Mouse (Mus musculus) lung, postnatal 10 days (tissue): ENCODE data around the gene Ano6.
A peak's percentile ranks its signal among the peaks of the same experiment; 100 is the strongest.

ENCODE experiments used
- DNase-seq: peaks from one replicate; pipeline ENCODE4 v3.0.0; 2021

The Ano6 gene

DNA sequence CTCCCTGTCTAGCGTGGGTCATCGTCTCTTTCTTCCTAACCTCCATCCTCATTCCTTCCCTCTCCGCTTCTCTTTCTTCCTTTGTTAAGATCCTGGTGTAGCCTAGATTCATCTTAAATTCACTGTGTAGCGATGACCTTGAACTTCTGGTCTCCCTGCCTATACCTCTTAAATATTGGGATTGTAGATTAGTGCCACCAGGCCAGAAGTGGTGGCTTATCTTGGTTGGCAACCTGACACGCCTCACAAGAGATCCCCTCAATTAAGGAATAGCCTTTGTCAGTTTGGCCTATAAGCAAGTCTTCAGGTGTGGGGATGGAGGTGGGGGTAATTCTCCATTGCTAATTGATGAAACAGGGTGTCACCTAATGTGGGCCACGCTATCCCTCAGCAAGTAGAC lies 107.8 kb downstream of the Ano6 start:
- no peak for DNase-seq

DNA sequence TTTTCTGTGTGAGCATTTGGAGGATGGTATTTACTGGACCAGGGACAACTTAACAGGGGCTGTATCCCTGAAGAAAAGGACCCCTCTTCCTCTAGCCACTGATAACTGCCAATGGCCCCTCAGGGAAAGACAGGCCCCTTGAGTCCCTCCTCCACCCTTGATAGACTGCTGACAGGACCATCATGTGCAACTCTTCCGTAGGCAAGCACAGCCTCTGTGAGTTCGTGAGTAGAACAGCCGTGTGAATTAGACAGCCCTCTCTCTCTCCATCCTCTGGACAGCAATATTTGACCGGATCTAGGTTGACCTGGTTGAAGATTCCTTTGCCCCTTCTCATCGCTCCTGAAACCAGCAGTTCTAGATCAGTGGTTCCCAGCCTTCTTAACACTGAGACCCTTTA lies 111.8 kb downstream of the Ano6 start:
- no peak for DNase-seq

DNA sequence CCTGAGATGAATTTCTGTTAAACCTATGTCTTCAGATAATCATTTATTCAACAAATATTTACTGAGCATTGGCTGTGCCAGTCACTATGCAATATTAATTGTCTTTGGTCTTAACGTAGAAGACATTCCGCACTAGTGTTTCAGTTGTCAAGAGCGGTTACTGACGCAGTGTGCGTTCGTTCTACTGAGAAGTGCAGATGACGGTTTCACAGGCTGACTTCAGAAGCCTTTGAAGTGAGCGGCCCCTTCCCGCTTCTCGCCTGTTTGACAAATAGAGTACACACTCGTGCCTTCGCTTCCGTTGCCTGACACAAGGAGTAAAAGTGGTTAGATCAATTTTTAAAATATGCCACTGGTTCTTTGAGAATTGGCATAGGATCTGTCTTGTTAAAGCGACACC lies 113.6 kb downstream of the Ano6 start:
- no peak for DNase-seq

DNA sequence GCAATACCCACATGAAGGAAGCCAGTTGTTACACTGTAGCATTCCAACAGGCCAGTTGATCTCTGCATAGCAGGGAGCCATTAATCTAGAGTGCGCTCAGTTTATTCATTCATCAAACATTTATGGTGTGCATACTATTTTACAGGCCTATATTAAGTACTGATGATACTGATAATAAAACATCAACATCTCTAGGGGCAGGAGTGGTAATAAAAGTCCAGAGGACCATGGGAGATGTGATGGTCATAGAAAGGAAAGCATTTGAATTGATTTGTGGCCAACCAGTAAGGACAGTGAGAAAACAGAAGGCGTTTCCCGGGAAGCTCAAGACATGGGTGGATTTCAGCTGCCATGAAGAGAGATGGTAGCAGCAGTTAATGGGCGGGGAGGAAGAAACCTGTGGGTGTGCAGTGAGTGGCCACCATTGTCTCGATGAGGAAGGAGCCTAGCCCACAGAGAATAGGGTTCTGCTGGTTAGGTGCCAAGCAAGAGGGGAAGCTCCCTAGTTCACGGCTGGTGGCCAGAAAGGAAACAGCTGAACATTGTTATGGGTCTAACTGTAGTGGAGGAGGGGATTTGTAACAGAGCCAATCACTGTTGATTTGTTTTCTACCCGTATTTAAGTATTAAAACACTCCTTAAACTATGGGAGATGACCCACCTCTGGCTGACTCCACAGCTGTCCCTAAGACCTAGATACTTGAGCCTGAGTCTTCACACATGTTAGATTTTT lies 115.5 kb downstream of the Ano6 start:
- peak; percentile 91 for DNase-seq

DNA sequence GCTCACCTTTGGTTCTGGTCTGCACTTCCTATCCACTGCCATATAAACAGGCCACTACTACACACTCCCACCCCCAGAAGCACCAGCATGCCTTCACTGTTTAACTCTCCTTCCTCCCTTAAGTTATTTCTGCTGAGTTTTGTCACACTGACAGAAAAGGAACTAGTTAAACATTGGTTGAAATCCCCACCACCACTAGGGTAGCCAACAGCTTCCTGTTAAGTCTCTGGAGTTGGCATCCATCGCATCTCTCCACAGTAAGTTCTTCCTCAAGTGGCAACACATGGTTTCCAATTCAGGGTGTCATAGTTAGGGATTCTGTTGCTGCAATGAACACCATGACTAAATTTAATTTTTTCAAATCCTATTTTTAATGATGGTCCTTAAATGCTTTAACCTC lies 116.2 kb downstream of the Ano6 start:
- DNase-seq, result no peak

DNA sequence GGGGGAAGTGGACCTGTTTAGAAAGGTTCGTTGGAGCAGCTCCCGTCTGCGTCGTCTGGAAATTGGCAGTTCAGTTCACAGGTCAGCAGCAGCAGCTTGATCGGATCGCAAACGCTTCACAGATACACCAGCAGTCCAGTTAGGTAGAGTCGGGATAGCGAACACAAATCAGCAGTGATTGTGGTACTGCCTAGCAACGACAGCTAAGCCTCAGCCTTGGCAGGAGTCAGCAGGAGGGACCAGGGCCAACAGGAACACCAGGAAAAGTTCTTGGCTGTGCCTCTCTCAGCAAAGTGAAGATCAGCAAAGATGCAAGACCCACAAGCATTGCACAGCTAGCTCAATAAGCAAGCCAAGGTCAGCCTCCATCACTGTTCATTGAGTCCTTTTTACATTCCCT lies 116.7 kb downstream of the Ano6 start:
- peak; percentile 87 for DNase-seq

DNA sequence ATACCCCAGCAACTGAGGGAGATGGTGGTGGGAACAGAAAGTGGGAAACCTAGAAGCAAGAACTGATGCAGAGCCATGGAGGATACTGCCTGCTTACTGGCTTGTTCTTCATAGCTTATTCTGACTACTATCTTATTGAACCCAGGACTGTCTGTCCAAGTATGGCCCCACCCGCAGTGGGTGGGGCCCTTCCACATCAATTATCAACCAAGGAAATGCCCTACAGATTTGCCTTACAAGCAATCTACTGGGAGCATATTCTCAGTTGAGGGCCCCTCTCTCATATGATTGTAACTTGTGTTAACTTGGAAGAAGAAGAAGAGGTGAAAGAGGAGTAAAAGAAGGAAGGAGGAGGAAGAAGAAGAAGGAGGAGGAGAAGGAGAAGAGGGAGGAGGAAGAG lies 117.3 kb downstream of the Ano6 start:
- no peak for DNase-seq

DNA sequence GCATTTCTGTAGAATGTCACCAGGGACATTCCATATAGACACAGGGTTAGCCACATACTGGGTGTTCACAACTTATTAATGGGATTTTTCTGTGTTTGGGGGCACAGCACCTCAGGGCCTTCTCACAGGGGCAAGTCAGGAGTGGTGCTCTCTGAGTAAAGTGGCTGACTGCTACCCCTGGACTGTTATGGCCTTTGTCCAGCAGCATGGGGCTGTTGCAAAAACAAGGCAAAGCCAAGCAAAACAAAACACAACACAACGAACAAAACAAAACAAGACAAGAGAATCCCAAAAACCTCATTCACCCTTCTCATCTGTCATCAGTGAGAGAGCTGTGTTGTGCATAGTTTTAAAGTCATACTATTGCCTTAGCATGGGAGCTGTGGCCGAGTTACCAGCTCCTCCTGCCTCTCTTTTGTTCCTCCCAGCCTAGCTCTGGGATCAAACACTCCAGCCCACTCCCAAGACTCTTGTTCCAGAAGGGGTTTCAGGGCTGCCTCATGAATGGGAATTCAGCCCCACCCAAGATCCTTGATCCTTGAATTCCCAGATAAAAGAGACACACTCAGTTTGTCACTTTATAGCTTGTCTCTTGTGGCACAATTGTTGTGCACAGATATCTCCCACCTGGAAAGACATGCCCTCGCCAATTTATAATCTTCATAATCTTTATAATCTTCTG lies 119.6 kb downstream of the Ano6 start:
- DNase-seq, result no peak

DNA sequence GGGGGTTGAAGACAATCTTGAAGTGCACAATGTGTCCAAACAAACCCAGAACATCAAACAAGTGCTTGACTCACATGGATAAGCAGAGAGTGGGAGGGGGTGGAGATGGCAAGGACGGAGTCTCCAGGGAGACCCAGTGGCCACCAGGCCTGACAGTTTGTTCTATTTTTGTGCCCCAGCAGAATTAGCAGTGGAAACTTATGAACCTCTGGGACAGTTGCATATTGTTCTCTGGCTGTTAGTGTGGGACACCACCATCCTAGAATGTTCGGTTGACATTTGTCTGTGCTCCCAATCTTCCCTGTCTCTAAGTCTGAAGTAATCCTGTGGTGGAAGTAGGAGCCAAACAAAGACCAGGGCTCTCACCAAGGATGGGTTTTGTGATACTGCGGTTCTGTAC lies 124.3 kb downstream of the Ano6 start:
- DNase-seq, result no peak

DNA sequence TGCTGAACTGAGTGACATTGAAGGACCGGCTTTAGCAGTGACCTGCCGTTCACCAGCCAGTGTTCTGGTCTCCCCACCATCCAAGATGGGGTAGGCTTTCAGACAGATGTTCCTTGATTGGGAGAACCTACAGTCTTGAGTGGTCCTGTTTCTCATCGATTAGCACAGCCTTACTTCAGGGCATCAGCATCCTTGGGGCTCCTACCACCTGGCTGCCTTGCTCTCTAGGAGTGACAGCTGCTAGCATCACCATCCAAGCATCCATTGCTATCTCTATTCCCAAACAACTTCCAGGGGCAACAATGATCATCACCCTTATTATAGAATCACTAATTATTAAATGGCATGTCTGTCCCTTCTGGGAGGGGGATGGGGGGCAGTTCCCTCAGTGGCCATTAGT lies 124.8 kb downstream of the Ano6 start:
- no peak for DNase-seq

DNA sequence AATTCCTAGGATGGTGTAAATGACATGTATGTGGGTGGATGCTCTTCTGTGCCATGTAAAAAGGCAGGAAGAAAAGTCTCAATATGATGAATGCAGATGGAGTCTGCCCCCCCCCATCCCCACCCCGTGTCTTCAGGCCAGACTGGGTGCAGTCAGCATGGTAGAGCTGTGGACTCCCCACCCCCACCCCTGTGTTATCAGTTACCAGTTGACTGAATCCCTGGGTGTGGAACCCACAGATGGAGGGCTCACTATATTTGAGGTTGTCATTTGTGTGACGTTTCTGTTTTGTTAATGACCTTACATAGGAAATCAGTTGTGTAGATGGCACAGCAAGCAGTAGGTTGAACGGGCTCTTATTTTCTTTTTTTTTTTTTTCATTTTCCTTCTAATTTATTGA lies 126.7 kb downstream of the Ano6 start:
- DNase-seq, result no peak

DNA sequence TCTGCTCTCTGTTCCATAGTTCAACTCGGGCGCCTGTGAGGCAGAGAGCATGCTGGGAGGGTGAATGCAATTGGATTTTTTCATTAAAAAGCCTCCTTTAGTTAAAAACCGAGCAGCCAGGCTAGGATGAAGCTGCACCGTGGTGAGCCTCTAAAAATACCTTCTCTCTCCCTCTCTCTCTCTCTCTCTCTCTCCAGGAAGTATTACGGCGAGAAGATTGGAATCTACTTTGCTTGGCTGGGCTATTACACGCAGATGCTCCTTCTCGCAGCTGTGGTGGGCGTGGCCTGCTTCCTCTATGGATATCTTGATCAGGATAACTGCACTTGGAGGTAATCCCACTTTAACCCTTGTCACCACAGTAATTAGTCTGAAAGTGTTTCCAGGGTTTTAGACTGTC lies 129.4 kb downstream of the Ano6 start:
- no peak for DNase-seq

DNA sequence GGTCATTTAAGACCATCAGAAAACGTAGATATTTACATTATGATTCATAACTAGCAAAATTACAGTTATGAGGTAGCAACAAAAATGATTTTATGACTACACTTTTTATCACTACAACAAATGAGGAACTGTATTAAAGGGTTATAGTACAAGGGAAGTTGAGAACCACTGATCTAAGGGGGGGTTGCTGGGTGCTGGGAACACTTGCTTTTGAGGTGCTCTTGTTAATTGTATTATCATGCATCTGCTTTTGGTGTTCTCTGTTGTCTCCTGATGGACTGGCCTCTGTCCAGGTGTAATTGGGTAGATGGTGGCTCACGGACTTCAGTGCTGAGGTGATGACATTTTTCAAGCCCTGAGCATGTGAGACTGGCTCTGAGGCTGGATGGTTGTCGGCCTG lies 130.4 kb downstream of the Ano6 start:
- no peak for DNase-seq

DNA sequence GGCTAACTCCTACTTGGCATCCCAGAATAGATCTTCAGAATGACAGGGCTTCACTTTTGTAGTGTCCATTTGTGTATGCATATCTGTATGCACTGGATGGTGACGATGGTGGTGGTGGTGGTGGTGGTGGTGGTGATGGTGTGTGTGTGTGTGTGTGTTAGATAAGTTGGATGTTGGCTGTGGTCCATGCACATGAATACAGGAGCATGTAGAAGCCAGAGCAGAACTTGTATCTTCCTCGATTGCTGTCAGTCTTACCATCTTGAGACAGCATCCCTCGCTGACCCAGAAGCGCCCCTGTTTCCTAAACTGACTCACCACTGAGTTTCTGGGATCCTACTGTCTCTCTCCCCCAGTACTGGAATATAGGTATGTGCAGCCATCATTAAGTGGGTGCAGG lies 131.0 kb downstream of the Ano6 start:
- DNase-seq, result no peak

DNA sequence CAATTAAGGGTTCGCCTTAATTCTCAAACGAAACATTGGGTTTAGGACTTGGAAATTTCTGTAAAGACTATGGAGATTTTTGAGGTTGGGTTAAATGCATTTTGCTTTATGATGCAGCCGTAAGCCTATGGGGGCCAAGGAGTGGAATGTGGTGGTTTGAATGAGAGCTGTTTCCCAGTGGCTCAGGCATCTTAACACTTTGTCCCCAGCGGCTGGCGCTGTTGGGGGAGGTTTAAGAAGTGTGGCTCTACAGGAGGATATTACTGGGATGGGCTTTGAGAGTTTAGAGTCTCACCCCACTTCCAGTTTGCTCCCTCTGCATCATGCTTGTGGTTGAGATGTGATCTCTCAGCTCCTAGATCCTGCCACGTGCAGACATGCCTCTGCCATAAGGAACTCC lies 131.9 kb downstream of the Ano6 start:
- DNase-seq, result no peak

DNA sequence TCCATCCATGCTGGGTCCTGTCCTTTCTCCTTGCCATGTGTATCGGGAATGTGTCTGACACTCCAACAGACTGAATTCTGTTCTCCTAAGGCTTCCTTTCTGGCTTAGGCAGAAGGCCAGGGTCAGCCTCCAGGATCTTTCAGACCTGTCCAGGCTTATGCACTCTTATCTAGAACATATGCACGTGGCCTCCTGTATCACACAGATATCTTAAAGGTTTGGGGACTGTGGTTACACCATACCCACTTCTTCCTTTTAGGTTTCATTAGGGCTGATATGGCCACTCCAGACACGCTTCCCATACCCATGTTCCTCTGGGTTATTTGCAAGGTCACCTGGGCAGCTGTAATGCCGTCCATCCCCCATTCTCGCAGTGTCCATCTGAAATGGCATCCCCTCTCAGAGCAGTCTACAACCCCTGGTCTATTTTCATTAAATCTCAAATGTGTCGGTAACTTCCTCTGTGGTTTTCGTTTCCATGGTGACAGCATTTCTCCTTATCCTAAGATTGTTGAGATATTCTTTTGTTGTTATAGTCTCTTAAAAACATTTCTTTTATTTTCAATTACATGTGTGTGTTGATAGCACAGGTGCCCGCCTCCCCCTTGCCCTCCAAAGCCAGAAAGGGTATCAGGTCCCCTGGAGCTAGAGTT lies 134.8 kb downstream of the Ano6 start:
- DNase-seq, result no peak

DNA sequence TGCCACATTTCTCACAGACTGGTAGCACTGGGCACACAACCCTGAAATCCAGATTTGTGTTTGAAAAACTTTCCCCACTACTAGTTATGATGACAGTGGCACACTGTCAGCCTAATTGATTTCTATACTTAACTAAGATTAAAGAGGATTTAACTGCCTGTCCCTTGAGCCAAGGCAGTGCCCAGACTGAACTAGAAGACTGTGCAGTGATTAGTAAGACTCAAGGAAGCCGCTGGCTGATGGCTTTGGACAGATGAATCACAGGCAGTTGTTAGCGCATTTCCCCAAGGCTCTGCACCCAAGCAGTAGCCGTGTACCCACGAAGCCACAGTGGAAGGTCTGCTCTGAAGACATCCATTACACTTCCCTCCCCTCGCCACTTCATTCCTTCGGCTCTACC lies 138.4 kb downstream of the Ano6 start:
- DNase-seq, result no peak

DNA sequence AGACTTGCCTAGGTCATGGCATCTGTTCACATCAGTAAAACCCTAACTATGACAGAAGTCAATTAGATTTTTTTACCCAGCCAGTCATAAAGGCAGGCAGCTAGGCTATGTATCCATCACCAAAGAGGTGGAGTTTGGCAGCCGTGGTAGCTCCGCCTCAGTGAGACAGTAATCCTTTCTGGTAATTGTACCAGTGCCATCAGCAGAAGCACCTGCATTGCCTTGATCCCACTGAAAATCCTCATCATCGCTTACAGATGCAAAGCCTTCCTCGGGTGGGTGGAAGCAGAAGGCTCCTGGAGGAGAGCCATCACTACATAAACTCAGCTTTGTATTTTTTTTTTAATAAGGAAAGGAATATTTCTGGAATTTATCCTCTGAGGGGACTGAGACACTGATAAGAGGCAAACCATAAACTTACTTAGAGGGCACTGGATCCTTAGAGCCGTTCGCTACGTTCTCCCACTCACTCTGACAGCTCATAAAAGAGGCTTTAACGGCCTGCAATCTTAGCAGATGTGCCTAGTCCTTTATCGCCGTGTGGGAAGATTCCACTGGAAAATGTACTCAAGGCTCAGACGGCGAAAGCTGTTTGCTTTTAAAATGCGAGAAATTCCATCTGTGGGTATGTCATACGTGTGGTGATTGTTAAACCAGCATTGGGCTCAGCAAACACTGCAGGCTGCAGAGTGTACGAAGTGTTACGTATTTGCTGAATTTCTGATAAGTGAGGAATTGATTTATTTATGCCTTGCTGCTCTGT lies 140.6 kb downstream of the Ano6 start:
- peak; percentile 64 for DNase-seq

DNA sequence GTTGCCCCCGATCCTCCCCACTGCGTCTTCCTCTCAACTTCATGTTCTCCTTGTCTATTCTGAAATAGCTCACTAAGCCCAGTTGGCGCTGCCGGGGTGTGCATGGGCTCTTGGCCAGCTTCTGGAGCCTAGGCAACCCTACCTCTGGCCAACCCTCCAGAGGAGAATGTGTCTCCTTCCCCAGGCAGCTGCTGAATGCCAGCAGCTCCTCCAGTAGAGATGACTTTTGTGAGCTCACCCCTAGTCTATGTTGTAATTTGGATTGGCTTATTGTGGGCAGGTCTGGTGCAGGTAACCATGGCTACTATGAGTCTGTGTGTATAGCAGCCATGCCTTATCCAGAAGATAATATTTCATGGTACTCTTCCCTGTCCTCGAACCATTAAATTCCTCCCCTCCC lies 141.7 kb downstream of the Ano6 start:
- peak; percentile 69 for DNase-seq

DNA sequence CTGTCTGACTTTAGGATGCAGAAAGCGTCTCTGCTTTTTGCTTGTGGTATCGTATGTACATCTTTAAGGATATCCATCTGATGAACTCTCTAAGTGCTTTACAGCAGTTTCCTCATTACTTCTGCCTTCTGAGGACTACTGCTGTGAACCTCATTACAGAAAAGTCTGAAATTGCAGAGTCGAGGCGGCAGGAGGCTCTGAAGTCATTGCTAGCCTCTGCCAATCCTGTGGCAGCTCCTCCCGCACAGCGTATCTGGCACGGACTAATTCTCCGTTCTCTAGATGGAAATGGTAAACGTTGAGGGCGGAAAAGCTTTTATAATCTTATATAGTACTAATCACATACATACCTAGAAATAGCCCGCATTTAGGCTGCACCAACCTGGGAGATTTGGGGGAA lies 144.5 kb downstream of the Ano6 start:
- DNase-seq, result no peak

DNA sequence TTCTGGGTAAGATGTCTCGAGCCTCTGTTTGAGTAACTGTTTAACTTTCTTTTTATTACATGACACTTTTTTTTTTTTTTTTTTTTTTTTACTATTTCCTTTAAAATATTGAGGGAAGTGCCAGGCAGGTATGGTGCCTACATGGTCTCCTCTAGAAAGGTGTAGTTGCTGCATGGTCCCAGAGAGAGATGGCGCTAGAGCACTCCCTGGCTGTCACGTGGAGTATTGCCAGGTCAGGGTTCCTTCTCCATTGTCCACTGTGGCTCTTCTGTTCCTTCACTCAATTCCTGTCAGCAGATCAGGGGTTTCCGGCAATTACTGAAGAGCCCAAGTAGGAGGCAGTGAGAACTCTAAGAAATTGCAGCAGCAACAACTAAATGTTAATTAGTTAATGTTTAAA lies 152.8 kb downstream of the Ano6 start:
- DNase-seq, result peak; percentile 48

DNA sequence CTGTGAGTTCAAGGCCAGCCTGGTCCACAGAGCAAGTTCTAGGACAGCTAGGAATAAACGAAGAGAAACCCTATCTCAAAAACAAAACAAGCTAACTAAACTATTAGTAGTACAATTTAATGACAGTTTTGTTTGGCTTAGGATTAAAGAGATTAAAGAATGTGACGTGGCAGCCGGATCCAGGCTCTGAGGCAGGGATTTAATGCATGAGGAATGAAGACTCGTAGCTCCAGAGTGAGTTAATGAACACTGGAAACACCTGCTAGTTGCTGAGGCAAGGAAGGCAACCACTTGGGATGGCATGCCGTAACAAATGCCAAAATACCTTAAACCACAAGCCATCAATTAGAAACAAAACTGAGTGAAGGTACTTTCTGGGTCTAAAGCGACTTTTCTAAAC lies 153.7 kb downstream of the Ano6 start:
- no peak for DNase-seq

DNA sequence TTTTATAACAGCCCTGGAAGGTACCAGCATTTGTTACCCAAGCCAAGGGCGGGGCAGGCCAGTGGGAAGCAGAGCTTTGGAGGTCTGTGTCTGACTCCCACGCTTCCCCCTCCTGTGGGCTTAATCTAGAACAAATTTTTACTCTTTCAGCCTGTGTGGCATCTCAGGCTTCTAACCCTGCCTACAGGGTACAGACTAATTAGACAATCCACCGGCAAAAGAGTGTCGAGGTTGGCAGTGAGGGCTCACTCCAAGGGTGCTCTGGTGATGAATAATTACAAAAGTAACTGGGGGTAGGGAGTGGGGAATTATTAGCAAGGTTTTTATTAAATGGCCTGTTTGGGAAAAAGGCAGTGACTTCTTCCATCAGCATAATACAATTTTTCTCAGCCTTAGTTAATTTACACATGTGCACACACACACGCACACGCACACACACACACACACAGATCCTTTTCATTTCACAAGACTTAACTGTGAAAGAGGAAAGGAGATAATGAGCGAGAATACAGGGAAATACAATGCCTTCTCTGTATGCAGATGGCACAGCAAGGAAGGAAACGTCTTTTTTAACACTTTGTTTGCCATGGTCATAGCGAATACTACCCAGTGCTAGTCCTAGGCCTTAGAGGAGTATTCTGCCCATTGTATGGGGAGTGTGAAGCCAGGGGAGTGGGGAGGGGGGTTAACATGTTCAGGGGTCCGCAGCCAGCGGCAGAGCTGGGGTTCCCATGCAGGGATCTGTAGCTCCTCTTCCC lies 155.5 kb downstream of the Ano6 start:
- DNase-seq, result no peak
